Mouse (Mus musculus) forebrain, embryonic 14.5 days (tissue): ENCODE measurements around the gene Jakmip3. TPM values are rescaled to one million over a fixed set of nuclear protein-coding genes. Genes with fewer than 3 reads are reported as not detected.
A peak's percentile ranks its signal among the peaks of the same experiment; 100 is the strongest.

Experiments used
- ATAC-seq: fragments of 200-750 bp; cut with Nextera tagmentation; 2 replicates; pipeline ENCODE4 v1.8.0; 2017; ENCODE audit warnings: mild to moderate bottlenecking, moderate library complexity
- DNase-seq: peaks from one replicate; pipeline ENCODE4 v3.0.0-alpha.2; 2015; ENCODE audit warnings: low spot score
- H3K27ac ChIP-seq: fragments of 300-500 bp; sonication (generic); 2 replicates; pipeline ENCODE4 v1.5.1; 2014; ENCODE audit warnings: low read depth, mild to moderate bottlenecking, control low read depth, low read length, moderate library complexity
- H3K27me3 ChIP-seq: fragments of 300-500 bp; sonication (generic); replicated peaks from 2 replicates; pipeline ENCODE4 v1.6.1; 2014; ENCODE audit warnings: low read length, control low read depth, mixed read lengths; ENCODE audit not compliant: control insufficient read depth, insufficient read depth
- H3K36me3 ChIP-seq: fragments of 300-500 bp; sonication (generic); 2 replicates; pipeline ENCODE4 v1.6.1; 2014; ENCODE audit warnings: low read length, control low read depth; ENCODE audit not compliant: control insufficient read depth, insufficient read depth
- H3K4me1 ChIP-seq: fragments of 300-500 bp; sonication (generic); 2 replicates; pipeline ENCODE4 v1.6.1; 2014; ENCODE audit warnings: antibody characterized with exemption, low read length, control low read depth; ENCODE audit not compliant: control insufficient read depth, insufficient read depth
- H3K4me2 ChIP-seq: fragments of 300-500 bp; sonication (generic); 2 replicates; pipeline ENCODE4 v1.6.1; 2014; ENCODE audit warnings: mild to moderate bottlenecking, control low read depth, low read length
- H3K4me3 ChIP-seq: fragments of 300-500 bp; sonication (generic); 2 replicates; pipeline ENCODE4 v1.5.1; 2014; ENCODE audit warnings: low read depth, low read length, control low read depth
- H3K9ac ChIP-seq: fragments of 300-500 bp; sonication (generic); 2 replicates; pipeline ENCODE4 v1.6.1; 2014; ENCODE audit warnings: mild to moderate bottlenecking, low read length, control low read depth, moderate library complexity
- H3K9me3 ChIP-seq: fragments of 300-500 bp; sonication (generic); replicated peaks from 2 replicates; pipeline ENCODE4 v1.6.1; 2016; ENCODE audit warnings: low read length, control low read depth, mixed read lengths; ENCODE audit not compliant: control insufficient read depth
- WGBS: fragments of 180-500 bp; shearing (Covaris S2); extraction: QIAGEN DNeasy Blood & Tissue Kit; methylation state at CpG from one replicate; pipeline ENCODE4 v1.1.7; 2014; 5-methylcytosine and 5-hydroxymethylcytosine counted together
- polyA plus RNA-seq: library from polyadenylated mRNA; unstranded; fragments of >200 nt; fragmentation: Nextera tagmentation; extraction: Ambion mirVana; gene quantifications from 2 replicates; pipeline ENCODE4 v1.2.1, GENCODE M21; 2014

Gene Jakmip3
- polyA plus RNA-seq, 1 experiment from 2014 or later: 2.4 TPM

DNA sequence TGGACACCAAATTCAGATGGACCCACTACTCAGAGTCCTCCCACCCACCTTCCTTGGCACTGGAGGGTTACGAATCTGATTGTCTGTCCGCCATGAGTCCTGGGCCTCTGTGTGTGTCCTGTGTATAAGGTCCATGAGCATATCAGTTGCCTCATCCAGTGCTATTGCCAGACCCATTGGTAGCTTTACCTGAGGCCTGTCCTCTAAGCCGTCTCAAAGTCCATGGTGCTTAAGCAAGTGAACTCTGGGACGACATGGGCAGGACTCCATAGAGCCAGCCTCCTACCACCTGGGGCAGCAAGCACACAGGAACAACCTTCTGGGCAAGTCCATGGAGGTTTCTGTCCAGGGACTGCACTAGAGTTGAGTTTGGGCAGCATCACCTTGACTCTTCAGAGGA, 90.7 kb downstream of the Jakmip3 start:
- Histone ChIP-seq H3K27ac (no peak overlapping the region), H3K9me3 (no peaks in the 10 kb centered on the region), H3K4me3 (no peak overlapping the region), H3K4me1 (no peaks in the 10 kb centered on the region), H3K27me3 (no peaks in the 10 kb centered on the region), H3K4me2 (no peak overlapping the region), H3K9ac (no peak overlapping the region), H3K36me3 (no peaks in the 10 kb centered on the region)
- no peak for ATAC-seq
- DNase-seq: no peak
- WGBS: 93% methylated on average over 4 of the region's 4 CpGs

DNA sequence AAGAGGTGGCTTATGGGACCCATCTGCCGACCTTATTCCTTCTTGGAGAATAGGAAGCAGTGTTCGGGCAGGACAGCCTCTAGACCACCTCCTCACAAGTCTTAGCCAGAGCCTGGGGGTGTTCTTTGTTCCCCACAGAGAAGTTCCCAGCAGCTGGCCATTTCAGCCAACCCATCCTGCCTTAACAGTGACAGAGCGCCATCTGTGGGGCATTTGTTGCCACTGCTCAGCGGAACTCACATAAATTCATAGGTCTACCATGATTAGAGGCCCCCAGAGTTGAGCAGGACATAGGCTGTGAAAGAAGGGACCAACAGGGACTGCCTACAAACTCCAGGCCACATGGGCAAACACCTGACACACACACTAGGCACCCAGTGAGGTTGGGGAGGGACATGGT, 122.9 kb downstream of the Jakmip3 start:
- Histone ChIP-seq H3K9me3 (no peaks in the 10 kb centered on the region), H3K4me2 (no peak overlapping the region), H3K27me3 (no peaks in the 10 kb centered on the region), H3K36me3 (no peaks in the 10 kb centered on the region), H3K4me3 (no peak overlapping the region), H3K27ac (no peak overlapping the region), H3K4me1 (no peaks in the 10 kb centered on the region), H3K9ac (no peak overlapping the region)
- WGBS: 44% methylated on average over 4 of the region's 4 CpGs
- DNase-seq: no peak
- no peak for ATAC-seq

DNA sequence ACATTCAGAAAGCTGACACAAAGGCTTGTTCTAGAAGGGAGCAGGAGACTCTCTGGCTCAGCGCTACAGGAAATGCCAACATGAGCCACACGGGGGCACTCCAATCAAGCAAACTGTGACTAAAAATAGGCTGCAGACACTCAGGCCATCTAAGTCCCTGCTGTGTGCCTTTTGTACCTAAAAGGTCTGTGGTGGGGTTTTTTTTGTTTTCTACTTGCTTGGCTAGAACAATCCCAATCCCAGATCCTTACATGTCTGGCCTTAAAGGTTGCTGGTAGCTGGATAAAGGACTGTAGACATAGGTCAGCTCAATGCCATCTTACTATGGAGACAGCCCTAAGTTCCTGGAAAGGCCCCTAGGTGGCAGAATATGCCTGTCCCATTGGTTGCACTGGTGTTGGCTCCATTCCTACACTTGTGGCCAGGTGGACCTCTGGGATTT, 127.7 kb downstream of the Jakmip3 start:
- H3K9me3 ChIP-seq: no peaks in the 10 kb centered on the region
- H3K4me2 ChIP-seq: no peak overlapping the region
- no peak overlapping the region for H3K27ac ChIP-seq
- peak; percentile 86 for DNase-seq
- 0% methylated on average over 2 of the region's 2 CpGs for WGBS
- ATAC-seq: peak; percentile 86
- H3K9ac ChIP-seq: no peak overlapping the region
- H3K27me3 ChIP-seq: no peaks in the 10 kb centered on the region
- no peaks in the 10 kb centered on the region for H3K4me1 ChIP-seq
- no peaks in the 10 kb centered on the region for H3K36me3 ChIP-seq
- no peak overlapping the region for H3K4me3 ChIP-seq

DNA sequence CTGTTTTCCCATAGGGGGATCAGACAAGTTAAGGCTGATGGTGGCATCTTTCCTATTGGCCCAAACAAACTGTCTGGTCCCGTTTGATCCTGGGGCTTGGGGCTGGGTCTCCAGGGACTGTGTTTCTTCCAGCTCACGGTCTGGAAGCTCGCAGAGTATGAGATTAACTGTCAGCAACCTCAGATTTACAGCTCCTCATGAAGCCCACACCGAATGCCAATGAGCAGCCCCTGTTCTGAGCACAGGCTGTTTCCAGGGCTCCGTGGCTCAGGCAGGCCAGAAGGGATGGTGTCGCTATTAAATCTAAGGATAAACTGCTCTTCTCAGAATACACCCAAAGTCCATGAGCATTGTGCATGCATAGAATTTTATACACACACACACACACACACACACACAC, 133.7 kb downstream of the Jakmip3 start:
- Histone ChIP-seq H3K4me1 (peaks cover 29% of the 10 kb centered on the region), H3K4me2 (no peak overlapping the region), H3K27ac (no peak overlapping the region), H3K9me3 (no peaks in the 10 kb centered on the region), H3K9ac (no peak overlapping the region), H3K4me3 (no peak overlapping the region), H3K27me3 (no peaks in the 10 kb centered on the region), H3K36me3 (no peaks in the 10 kb centered on the region)
- WGBS: 53% methylated on average over 6 of the region's 6 CpGs
- ATAC-seq (no peak), DNase-seq (no peak)

DNA sequence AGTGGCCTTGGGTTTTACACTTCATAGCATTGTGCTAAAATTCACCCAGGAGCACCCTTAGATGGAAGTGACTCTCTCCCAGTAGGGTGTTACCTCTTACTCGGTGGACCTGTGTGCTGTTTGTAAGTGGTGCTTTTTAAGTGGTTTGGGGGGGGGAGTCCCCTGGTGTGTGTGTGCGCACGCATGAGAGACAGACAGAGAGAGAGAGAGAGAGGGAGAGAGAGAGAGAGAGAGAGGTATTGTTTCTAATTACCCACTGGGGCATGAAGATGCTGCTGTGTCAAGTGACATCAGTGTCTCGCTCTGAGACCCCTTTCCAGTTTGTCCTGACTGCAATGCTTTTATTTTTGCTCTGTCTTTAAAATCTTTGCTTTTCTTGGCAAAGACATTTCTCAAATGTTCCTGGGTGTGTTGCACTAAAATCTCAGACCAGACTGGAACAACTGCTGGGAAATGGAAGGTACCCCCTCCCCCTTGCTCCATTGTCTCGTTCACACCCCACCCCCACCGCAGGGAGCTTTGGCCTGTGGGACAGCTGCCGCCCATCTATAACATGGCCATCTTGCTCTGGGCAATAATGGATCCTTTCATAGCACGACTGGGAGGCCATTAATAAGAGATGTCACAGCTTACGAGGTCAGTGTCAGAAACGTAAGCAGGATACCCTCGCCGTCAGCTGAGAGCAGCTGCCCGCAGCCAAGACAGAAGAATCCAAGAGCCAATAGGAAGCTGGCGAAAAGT, 134.7 kb downstream of the Jakmip3 start:
- H3K27me3 ChIP-seq: no peaks in the 10 kb centered on the region
- no peak overlapping the region for H3K9ac ChIP-seq
- 27% methylated on average over 14 of the region's 14 CpGs for WGBS
- H3K4me3 ChIP-seq: no peak overlapping the region
- no peak for DNase-seq
- H3K9me3 ChIP-seq: no peaks in the 10 kb centered on the region
- no peak overlapping the region for H3K4me2 ChIP-seq
- no peak overlapping the region for H3K27ac ChIP-seq
- no peaks in the 10 kb centered on the region for H3K36me3 ChIP-seq
- ATAC-seq: no peak
- H3K4me1 ChIP-seq: peaks cover 29% of the 10 kb centered on the region

DNA sequence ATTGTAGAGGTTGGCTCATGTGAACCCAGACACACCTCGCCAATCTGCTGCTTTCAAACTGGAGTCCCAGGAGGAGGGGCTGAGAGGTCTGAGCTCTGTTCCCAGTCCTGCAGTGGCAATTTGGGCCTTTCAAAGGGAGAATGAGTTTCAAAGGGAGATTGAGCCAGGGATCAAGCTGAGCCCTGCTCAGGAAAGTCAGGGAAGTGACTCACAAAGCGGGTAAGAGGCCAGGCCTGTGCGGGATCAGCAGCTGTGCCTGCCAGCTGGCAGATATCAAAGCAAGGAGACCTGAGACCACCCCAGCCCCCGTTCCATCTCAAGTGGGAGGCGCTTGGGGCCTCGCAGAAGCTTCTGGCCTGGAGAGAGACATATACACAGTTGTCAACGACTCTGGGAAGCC, 136.8 kb downstream of the Jakmip3 start:
- Histone ChIP-seq H3K9ac (0 out of 2 replicates have a peak overlapping the region, but pooled peaks have one; percentile 25), H3K4me3 (no peak overlapping the region), H3K36me3 (no peaks in the 10 kb centered on the region), H3K4me1 (peaks cover 29% of the 10 kb centered on the region), H3K4me2 (no peak overlapping the region), H3K27me3 (no peaks in the 10 kb centered on the region), H3K27ac (0 out of 2 replicates have a peak overlapping the region, but pooled peaks have one; percentile 24), H3K9me3 (no peaks in the 10 kb centered on the region)
- DNase-seq: peak; percentile 67
- peak; percentile 45 for ATAC-seq
- 9% methylated on average over 7 of the region's 7 CpGs for WGBS

DNA sequence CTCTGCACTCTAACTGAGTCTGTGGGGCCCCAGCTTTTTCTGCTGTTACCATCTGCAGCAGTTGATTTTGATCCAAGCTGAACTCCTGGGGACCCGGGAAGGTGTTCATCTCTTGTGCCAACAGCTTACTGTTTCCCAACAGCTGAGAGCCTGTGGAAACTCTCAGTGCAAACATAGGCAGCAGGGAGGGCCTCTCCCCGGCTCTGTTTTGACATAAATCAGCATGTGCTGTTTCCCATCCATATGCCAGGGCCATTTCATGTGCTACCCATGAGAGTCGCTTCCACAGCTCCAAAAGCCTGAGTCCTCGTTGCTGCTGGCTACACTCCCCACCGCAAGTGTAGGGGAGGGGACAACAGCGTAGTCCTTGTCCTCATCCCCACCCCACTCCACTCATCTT, 137.7 kb downstream of the Jakmip3 start:
- Histone ChIP-seq H3K4me2 (no peak overlapping the region), H3K27me3 (0 out of 2 replicates have a peak, but pooled peaks cover under 1% of the 10 kb centered on the region), H3K27ac (no peak overlapping the region), H3K4me3 (no peak overlapping the region), H3K4me1 (peaks cover 29% of the 10 kb centered on the region), H3K36me3 (no peaks in the 10 kb centered on the region), H3K9me3 (no peaks in the 10 kb centered on the region), H3K9ac (no peak overlapping the region)
- 33% methylated on average over 6 of the region's 6 CpGs for WGBS
- ATAC-seq: peak; percentile 62
- DNase-seq: peak; percentile 89

DNA sequence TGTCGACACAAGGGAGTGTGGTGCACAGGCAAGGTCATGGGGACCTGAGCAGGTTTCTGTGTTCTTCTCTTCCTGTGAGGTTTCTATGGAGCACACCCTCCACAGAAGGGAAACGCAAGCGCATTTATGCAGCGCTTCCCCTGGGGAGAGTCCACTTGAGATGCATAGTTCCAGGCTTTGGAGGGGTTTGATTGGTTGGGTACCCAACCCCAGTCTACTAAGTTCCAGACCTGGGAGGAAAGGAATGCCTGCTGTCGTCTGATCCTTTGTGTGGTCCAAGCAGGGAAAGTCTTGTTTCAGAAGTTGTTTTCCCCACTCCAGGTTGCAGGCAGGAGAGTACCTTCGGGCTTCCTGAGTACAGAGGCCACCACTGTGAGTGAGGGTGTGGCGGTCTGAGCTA, 138.6 kb downstream of the Jakmip3 start:
- Histone ChIP-seq H3K4me3 (no peak overlapping the region), H3K36me3 (no peaks in the 10 kb centered on the region), H3K27ac (no peak overlapping the region), H3K9ac (no peak overlapping the region), H3K4me1 (peaks cover 29% of the 10 kb centered on the region), H3K27me3 (0 out of 2 replicates have a peak, but pooled peaks cover 3% of the 10 kb centered on the region), H3K4me2 (no peak overlapping the region), H3K9me3 (no peaks in the 10 kb centered on the region)
- ATAC-seq (no peak), DNase-seq (no peak)
- WGBS: 80% methylated on average over 7 of the region's 7 CpGs

DNA sequence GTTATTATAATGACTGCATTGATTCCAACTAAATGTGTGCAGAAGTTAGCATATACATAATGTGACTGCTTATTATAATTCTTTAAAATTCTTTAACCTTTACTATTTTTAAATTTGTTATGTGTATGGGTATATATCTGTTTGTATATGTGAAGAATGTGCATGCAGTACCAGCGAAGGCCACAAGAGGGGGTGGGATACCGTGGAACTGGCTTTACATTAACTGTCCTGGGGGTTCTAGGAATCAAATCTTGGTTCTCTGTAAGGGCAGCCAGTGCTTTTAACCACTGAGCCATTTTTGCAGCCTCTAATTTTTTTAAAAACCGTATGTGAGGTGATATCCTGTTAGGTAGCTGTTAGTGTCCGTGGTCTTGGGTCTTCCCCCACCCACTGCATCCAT, 140.2 kb downstream of the Jakmip3 start:
- no peaks in the 10 kb centered on the region for H3K9me3 ChIP-seq
- H3K4me1 ChIP-seq: peaks cover 25% of the 10 kb centered on the region
- H3K36me3 ChIP-seq: no peaks in the 10 kb centered on the region
- peaks cover 7% of the 10 kb centered on the region; the same call in 1 of the 2 replicates for H3K27me3 ChIP-seq
- H3K4me2 ChIP-seq: no peak overlapping the region
- H3K27ac ChIP-seq: no peak overlapping the region
- no peak for ATAC-seq
- WGBS: 65% methylated on average over 4 of the region's 4 CpGs
- DNase-seq: no peak
- H3K4me3 ChIP-seq: no peak overlapping the region
- no peak overlapping the region for H3K9ac ChIP-seq
